Mouse (Mus musculus) heart, embryonic 14.5 days (tissue): ENCODE results near the gene Galntl5. TPM values are rescaled to one million over a fixed set of nuclear protein-coding genes. Genes with fewer than 3 reads are reported as not detected.

Experiments
- ATAC-seq: fragments of 200-750 bp; cut with Nextera tagmentation; 2 replicates; pipeline ENCODE4 v1.8.0; 2017; ENCODE audit warnings: low read depth, moderate TSS enrichment; ENCODE audit not compliant: insufficient number of reproducible peaks, insufficient read depth, low FRiP score
- H3K27ac ChIP-seq, 2 experiments: fragments of 200-500 bp in 1 of 2; fragments of 300-500 bp in 1 of 2; sonication (generic) in 1 of 2; replicated peaks in 1 of 2; 2 replicates each; pipeline ENCODE4 v1.5.1; 2012 to 2014; ENCODE audit warnings: low read depth in 2 of 2, low read length in 2 of 2, control low read depth in 1 of 2, mild to moderate bottlenecking in 1 of 2, mixed read lengths in 1 of 2; ENCODE audit not compliant: control insufficient read depth in 1 of 2, insufficient read depth in 1 of 2
- H3K27me3 ChIP-seq: fragments of 300-500 bp; sonication (generic); 2 replicates; pipeline ENCODE4 v1.6.1; 2014; ENCODE audit warnings: mild to moderate bottlenecking, low read length, control low read depth; ENCODE audit not compliant: control insufficient read depth, insufficient read depth
- H3K36me3 ChIP-seq: fragments of 300-500 bp; sonication (generic); 2 replicates; pipeline ENCODE4 v1.6.1; 2014; ENCODE audit warnings: mild to moderate bottlenecking, control low read depth, low read length, mixed read lengths; ENCODE audit not compliant: control insufficient read depth, insufficient read depth
- H3K4me1 ChIP-seq, 2 experiments: fragments of 200-500 bp in 1 of 2; fragments of 300-500 bp in 1 of 2; sonication (generic) in 1 of 2; 2 replicates each; pipeline ENCODE4 v1.6.1; 2012 to 2014; ENCODE audit warnings: low read length in 2 of 2, control low read depth in 1 of 2, mixed read lengths in 1 of 2; ENCODE audit not compliant: control insufficient read depth in 2 of 2, insufficient read depth in 2 of 2
- H3K4me2 ChIP-seq: fragments of 300-500 bp; sonication (generic); 2 replicates; pipeline ENCODE4 v1.6.1; 2014; ENCODE audit warnings: mild to moderate bottlenecking, low read length
- H3K4me3 ChIP-seq, 2 experiments: fragments of 200-500 bp in 1 of 2; fragments of 300-500 bp in 1 of 2; sonication (generic) in 1 of 2; 2 replicates each; pipeline ENCODE4 v1.5.1; 2012 to 2014; ENCODE audit warnings: low read length in 2 of 2, mild to moderate bottlenecking in 2 of 2, control low read depth in 1 of 2, low read depth in 1 of 2, moderate library complexity in 1 of 2; ENCODE audit not compliant: control insufficient read depth in 1 of 2, insufficient read depth in 1 of 2
- H3K9ac ChIP-seq: fragments of 300-500 bp; sonication (generic); 2 replicates; pipeline ENCODE4 v1.6.1; 2014; ENCODE audit warnings: mild to moderate bottlenecking, low read length
- H3K9me3 ChIP-seq: fragments of 300-500 bp; sonication (generic); 2 replicates; pipeline ENCODE4 v1.6.1; 2016; ENCODE audit warnings: low read length, control low read depth; ENCODE audit not compliant: control insufficient read depth
- WGBS: fragments of 180-500 bp; shearing (Covaris S2); extraction: QIAGEN DNeasy Blood & Tissue Kit; methylation state at CpG from one replicate; pipeline ENCODE4 v1.1.7; 2014; 5-methylcytosine and 5-hydroxymethylcytosine counted together
- polyA plus RNA-seq: library from polyadenylated mRNA; unstranded; fragments of >200 nt; fragmentation: Nextera tagmentation; extraction: Ambion mirVana; gene quantifications from 2 replicates; pipeline ENCODE4 v1.2.1, GENCODE M21; 2014

The Galntl5 gene
- polyA plus RNA-seq, 1 experiment from 2014 or later: not detected

DNA sequence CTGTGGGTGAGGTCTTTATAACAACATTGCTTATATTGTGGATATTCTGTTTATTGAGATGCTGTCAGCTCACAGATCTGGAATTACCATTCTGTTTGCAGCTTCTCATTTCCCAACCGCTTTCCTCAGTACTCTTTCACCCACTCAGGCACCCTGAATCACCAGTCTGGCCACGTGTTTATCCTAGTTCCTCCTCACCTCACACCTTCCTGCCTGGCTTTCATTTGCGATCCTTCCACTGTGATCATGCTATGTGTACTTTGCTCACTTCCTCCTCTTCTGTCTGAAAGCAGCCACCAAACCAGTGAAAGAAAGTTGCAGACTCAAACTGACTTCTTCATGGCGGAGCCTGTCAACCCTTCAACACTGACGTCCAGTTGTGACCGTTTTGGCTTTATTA lies 61.8 kb downstream of the Galntl5 start:
- 86% methylated on average over 6 of the region's 6 CpGs for WGBS
- no peak for ATAC-seq
- peaks cover 23% of the 10 kb centered on the region for H3K36me3 ChIP-seq
- H3K4me1 ChIP-seq: no peaks in the 10 kb centered on the region
- H3K9ac ChIP-seq: no peak overlapping the region
- no peaks in the 10 kb centered on the region for H3K27me3 ChIP-seq
- no peak overlapping the region for H3K27ac ChIP-seq
- H3K4me2 ChIP-seq: no peak overlapping the region
- H3K9me3 ChIP-seq: no peaks in the 10 kb centered on the region
- no peak overlapping the region for H3K4me3 ChIP-seq

DNA sequence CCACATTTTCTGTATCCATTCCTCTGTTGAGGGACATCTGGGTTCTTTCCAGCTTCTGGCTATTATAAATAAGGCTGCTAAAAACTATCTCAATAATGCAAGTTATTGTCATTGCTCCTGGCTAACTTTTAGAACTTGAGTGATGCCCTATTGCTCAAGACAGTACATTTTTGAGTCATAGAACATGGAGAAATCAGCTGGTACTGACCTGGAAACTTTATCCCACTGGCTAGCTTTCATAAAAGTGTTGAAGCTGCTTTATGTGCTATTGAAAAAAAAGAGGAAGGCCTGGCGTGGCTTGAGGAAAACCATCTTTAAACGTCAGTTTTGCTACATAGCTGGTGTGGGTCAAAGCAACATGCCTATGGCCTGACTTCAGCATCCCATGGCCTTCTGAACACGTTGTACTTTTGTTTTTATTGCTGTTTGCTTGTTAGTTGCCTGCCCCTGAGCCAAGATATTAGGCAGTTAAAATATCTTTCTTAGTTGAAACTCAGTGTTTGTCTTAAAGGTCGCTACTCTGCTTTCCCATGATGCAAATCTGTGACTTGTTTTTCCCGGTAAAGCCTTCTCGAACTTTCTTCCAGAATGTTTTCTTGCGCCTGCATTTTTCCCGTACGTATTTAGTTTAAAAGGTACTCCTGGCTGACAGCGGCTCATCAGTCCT lies 64.7 kb downstream of the Galntl5 start:
- Histone ChIP-seq H3K27ac (no peak overlapping the region), H3K4me1 (no peaks in the 10 kb centered on the region), H3K27me3 (no peaks in the 10 kb centered on the region), H3K9ac (no peak overlapping the region), H3K4me2 (no peak overlapping the region), H3K9me3 (no peaks in the 10 kb centered on the region), H3K4me3 (no peak overlapping the region), H3K36me3 (peaks cover 42% of the 10 kb centered on the region)
- no peak for ATAC-seq
- 89% methylated on average over 10 of the region's 10 CpGs for WGBS

DNA sequence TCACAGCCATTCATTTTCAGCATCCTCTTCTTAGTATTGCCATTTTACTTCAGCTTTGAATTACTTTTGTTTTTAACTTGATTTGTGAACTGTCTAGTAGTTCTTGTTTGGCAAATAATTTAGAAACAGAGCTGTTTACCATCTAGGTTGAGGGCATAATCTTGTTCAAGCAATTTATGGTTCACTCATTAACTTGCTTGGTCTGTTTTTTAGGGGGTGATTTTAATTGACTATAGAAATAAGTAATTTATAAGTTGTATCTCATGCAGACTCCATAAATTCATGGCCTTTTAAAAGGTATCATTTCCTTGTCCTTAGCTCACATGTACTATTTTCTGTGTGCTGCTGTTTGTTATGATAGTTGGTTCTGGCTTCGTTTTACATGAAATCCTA lies 65.2 kb downstream of the Galntl5 start:
- Histone ChIP-seq H3K27ac (no peak overlapping the region), H3K4me3 (no peak overlapping the region), H3K9me3 (no peaks in the 10 kb centered on the region), H3K27me3 (no peaks in the 10 kb centered on the region), H3K9ac (no peak overlapping the region), H3K4me2 (no peak overlapping the region), H3K4me1 (no peaks in the 10 kb centered on the region), H3K36me3 (peaks cover 44% of the 10 kb centered on the region)
- 77% methylated on average over 1 of the region's 1 CpGs for WGBS
- ATAC-seq: no peak

DNA sequence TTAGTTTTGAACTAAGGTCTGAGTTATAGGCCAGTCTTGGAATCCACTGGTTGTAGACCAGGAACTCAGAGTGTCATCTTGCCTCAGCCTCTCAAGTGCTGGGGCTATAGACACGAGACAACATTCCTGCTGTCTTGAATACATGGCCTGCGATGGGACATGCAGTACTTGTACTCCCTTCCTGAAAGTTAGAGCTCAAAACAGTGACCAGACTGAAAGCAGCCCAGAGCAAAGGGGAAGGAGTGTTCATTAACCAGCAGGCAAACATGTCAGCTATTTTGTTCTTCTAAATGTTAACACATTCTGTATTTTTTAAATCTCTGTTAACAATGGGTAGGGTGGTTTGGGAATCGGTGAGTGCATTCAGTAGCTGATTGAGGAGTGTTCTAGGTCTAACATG lies 65.8 kb downstream of the Galntl5 start:
- Histone ChIP-seq H3K4me1 (no peaks in the 10 kb centered on the region), H3K9me3 (no peaks in the 10 kb centered on the region), H3K9ac (no peak overlapping the region), H3K4me2 (no peak overlapping the region), H3K4me3 (no peak overlapping the region), H3K27ac (no peak overlapping the region), H3K27me3 (no peaks in the 10 kb centered on the region), H3K36me3 (peaks cover 45% of the 10 kb centered on the region)
- ATAC-seq: no peak
- 70% methylated on average over 3 of the region's 3 CpGs for WGBS

DNA sequence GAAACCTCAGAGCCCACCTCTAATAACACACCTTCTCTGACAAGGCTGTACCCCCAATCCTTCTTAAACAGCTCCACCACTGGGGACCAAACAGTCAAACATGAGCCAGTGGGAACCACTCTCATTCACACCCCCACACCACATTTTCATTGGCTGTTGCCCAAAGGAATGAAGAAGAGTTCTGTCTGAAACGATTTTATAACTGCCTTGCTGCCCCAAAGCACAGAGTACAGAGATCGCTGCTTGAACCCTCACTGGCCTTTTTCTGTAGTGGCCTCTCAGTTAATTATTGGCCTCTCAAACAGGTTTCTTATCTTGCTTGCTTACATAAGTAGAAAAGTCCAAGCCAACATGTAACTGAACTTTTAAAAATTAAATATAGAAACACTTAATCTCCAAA lies 71.2 kb downstream of the Galntl5 start:
- H3K9me3 ChIP-seq: no peaks in the 10 kb centered on the region
- no peak overlapping the region for H3K4me2 ChIP-seq

DNA sequence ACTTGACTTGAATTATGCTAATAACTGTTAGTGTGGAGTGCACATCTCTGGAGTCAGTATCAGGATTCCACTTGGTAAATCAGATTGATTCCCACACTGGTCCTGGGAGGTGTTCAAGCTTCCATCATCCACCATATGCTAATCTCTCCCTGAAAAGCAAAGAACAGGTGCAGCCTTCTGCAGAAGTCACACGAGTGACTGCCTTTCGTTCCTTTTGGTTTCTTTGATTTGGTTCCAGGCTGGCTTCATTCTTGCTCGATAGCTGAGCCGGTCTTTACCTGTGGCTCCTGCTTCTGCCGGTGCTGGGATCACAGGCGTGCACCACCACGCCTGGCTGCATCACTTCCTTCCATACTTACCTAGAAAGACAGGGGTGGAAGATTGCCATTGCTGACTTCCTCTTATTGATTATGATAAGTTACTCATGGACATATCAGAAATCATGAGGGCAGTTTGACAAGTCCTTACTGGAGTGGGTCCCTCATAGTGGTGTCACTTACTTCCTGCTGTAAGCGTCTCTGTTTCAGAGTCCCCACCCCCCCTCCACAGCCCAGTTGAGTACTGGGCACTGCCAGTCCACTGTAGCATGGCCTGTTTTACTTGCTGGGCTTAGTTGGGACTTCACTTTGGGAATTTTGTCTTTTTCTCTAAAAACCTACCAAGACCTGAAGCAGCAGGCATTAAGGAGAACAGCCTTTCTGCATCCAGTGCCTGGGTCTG lies 71.7 kb downstream of the Galntl5 start:
- Histone ChIP-seq H3K27me3 (no peaks in the 10 kb centered on the region), H3K9me3 (no peaks in the 10 kb centered on the region), H3K4me2 (no peak overlapping the region), H3K4me1 (no peaks in the 10 kb centered on the region), H3K27ac (no peak overlapping the region), H3K36me3 (peaks cover 91% of the 10 kb centered on the region), H3K9ac (no peak overlapping the region), H3K4me3 (no peak overlapping the region)
- no peak for ATAC-seq
- WGBS: 85% methylated on average over 8 of the region's 8 CpGs

More for the DNA sequence above, 71.2 kb downstream of the Galntl5 start:
- no peaks in the 10 kb centered on the region for H3K4me1 ChIP-seq
- no peak overlapping the region for H3K27ac ChIP-seq
- no peak for ATAC-seq
- H3K4me3 ChIP-seq: no peak overlapping the region
- H3K9ac ChIP-seq: no peak overlapping the region
- no peaks in the 10 kb centered on the region for H3K27me3 ChIP-seq
- WGBS: 64% methylated on average over 2 of the region's 2 CpGs
- H3K36me3 ChIP-seq: peaks cover 85% of the 10 kb centered on the region

DNA sequence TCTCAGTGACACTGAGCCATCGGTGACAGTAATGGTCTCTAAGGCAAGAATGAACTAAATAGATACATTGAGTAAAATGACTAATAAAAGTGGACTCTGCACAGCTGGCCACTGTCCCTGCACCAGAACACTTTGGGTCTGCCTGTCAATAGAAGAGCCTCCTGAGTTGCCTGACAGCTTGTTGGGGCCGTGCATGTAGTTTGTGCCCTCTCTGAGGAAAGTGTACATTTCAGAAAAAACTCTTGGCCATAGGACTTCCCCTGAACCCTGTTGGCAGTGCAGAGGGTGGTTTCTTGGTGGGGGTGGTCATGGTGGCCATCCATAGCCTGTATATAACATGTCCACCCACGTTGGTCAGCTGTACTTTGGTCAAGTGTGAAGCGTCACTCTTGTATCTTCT lies 73.2 kb downstream of the Galntl5 start:
- Histone ChIP-seq H3K9ac (no peak overlapping the region), H3K27me3 (no peaks in the 10 kb centered on the region), H3K4me2 (no peak overlapping the region), H3K36me3 (peaks cover 95% of the 10 kb centered on the region), H3K9me3 (no peaks in the 10 kb centered on the region), H3K4me3 (no peak overlapping the region), H3K27ac (no peak overlapping the region), H3K4me1 (no peaks in the 10 kb centered on the region)
- 90% methylated on average over 4 of the region's 4 CpGs for WGBS
- ATAC-seq: no peak

DNA sequence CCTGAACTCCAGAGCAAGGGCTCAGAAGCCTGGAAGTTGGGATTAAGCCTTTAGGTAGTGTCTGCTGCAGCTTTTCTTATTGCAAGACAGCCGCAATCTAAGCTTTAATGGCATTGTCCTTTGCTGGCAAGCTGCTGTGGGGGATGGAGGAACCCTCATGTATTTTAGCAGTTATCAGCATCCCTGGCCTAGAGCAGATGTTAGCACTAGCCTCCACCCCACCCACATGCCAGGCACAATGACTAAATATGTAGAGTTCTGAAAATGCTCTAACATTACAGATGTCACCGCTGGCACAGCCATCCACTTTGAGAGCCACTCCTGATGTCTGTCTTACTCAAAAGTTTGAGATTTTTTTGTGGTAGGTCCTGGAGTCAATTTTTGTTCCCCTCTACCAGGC lies 75.4 kb downstream of the Galntl5 start:
- Histone ChIP-seq H3K9ac (no peak overlapping the region), H3K4me1 (no peaks in the 10 kb centered on the region), H3K27ac (no peak overlapping the region), H3K4me3 (no peak overlapping the region), H3K9me3 (no peaks in the 10 kb centered on the region), H3K27me3 (no peaks in the 10 kb centered on the region), H3K36me3 (peaks cover 91% of the 10 kb centered on the region), H3K4me2 (no peak overlapping the region)
- no peak for ATAC-seq
- WGBS: 75% methylated on average over 2 of the region's 2 CpGs
